Mouse (Mus musculus): ENCODE measurements around the gene Spats2l.

Spats2l gene

GRCm38 (mm10) chr1:57889803-57890202 lies 115.8 kb downstream of the Spats2l start:
- no peak for DNase-seq (ENCODE audit: low read depth)

- no peak for DNase-seq (ENCODE audit: low read depth)
Observed at GRCm38 (mm10) chr1:57890259-57890902, 116.4 kb downstream of the Spats2l start.

GRCm38 (mm10) chr1:57890903-57891267 lies 116.9 kb downstream of the Spats2l start:
- no peak for DNase-seq (ENCODE audit: low read depth)

GRCm38 (mm10) chr1:57901494-57901893 lies 127.5 kb downstream of the Spats2l start:
- no peak for DNase-seq (ENCODE audit: low read depth)

- no peak for DNase-seq (ENCODE audit: low read depth)
Observed at GRCm38 (mm10) chr1:57903793-57904192, 129.8 kb downstream of the Spats2l start.

GRCm38 (mm10) chr1:57905912-57906311 lies 131.9 kb downstream of the Spats2l start:
- no peak for DNase-seq (ENCODE audit: low read depth)

- DNase-seq (ENCODE audit: low read depth) = no peak
Observed at GRCm38 (mm10) chr1:57906312-57906711, 132.3 kb downstream of the Spats2l start.

GRCm38 (mm10) chr1:57911561-57911960 lies 137.6 kb downstream of the Spats2l start:
- no peak for DNase-seq (ENCODE audit: low read depth)

- no peak for DNase-seq (ENCODE audit: low read depth)
Observed at GRCm38 (mm10) chr1:57917342-57917741, 143.4 kb downstream of the Spats2l start.

- DNase-seq (ENCODE audit: low read depth) = no peak
Observed at GRCm38 (mm10) chr1:57918567-57918966, 144.6 kb downstream of the Spats2l start.

- DNase-seq (ENCODE audit: low read depth) = no peak
Observed at GRCm38 (mm10) chr1:57934287-57934686, 160.3 kb downstream of the Spats2l start.

- DNase-seq (ENCODE audit: low read depth) = no peak
Observed at GRCm38 (mm10) chr1:57940691-57941090, 166.7 kb downstream of the Spats2l start.

- DNase-seq (ENCODE audit: low read depth) = no peak
Observed at GRCm38 (mm10) chr1:57941095-57941494, 167.1 kb downstream of the Spats2l start.

- no peak for DNase-seq (ENCODE audit: low read depth)
Observed at GRCm38 (mm10) chr1:57941734-57942133, 167.8 kb downstream of the Spats2l start.

- DNase-seq (ENCODE audit: low read depth) = no peak
Observed at GRCm38 (mm10) chr1:57942215-57942614, 168.3 kb downstream of the Spats2l start.

- no peak for DNase-seq (ENCODE audit: low read depth)
Observed at GRCm38 (mm10) chr1:57947552-57948347, 173.8 kb downstream of the Spats2l start.

- no peak for DNase-seq (ENCODE audit: low read depth)
Observed at GRCm38 (mm10) chr1:57949195-57949594, 175.2 kb downstream of the Spats2l start.

- no peak for DNase-seq (ENCODE audit: low read depth)
Observed at GRCm38 (mm10) chr1:57949716-57950115, 175.8 kb downstream of the Spats2l start.

GRCm38 (mm10) chr1:57952509-57952908 lies 178.5 kb downstream of the Spats2l start:
- no peak for DNase-seq (ENCODE audit: low read depth)

- DNase-seq (ENCODE audit: low read depth) = no peak
Observed at GRCm38 (mm10) chr1:57953586-57954375, 179.8 kb downstream of the Spats2l start.

GRCm38 (mm10) chr1:57954376-57954765 lies 180.4 kb downstream of the Spats2l start:
- DNase-seq (ENCODE audit: low read depth) = no peak

GRCm38 (mm10) chr1:57955774-57956173 lies 181.8 kb downstream of the Spats2l start:
- no peak for DNase-seq (ENCODE audit: low read depth)
